Mouse (Mus musculus) hindlimb bud, embryonic 11.5 days (tissue): Measurements from ENCODE around the gene Wnt9a.

Experiments used
- DNase-seq: peaks from one replicate; pipeline ENCODE4 v3.0.0-alpha.2; 2012; ENCODE audit warnings: low read depth, low spot score; ENCODE audit errors: extremely low spot score

The Wnt9a gene

DNA sequence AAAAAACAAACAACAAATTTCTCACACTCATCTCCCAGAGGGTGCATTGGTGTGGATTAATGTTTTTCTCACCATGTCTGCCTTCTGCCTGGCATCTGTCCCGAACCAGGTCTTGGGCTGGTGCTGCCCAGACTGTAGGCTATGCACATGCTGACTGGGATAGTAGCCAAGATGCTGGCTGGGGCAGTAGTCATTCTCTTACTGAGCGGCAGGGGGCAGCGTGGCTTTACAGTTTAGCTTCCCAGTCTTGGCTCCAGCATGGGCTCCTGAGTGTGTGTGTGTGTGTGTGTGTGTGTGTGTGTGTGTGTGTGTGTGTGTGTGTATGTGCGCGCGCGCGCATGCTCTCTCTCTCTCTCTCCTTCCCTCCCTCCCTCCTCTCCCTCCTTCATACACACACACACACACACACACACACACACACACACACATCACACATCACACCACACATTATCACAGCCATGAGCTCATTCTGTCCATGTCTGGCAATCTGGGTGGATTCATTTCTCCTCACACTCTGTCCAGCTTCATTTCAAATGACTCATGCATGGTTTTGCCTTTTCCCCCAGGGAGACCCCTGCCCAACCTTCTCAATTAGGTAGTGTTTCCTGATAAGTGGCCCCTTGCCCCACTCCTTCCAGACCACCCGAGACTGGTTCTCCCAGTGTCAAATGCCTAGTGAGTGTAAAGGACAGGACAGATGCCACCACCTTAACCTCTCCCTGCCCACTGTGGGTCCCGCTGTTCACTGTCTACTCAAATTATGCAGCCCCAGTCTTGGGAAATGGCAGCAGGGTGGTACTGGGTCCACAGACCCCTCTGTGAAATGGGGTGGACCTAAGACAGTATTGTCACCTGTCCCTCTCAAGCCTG, 3.8 kb upstream of the Wnt9a start:
- no peak for DNase-seq

DNA sequence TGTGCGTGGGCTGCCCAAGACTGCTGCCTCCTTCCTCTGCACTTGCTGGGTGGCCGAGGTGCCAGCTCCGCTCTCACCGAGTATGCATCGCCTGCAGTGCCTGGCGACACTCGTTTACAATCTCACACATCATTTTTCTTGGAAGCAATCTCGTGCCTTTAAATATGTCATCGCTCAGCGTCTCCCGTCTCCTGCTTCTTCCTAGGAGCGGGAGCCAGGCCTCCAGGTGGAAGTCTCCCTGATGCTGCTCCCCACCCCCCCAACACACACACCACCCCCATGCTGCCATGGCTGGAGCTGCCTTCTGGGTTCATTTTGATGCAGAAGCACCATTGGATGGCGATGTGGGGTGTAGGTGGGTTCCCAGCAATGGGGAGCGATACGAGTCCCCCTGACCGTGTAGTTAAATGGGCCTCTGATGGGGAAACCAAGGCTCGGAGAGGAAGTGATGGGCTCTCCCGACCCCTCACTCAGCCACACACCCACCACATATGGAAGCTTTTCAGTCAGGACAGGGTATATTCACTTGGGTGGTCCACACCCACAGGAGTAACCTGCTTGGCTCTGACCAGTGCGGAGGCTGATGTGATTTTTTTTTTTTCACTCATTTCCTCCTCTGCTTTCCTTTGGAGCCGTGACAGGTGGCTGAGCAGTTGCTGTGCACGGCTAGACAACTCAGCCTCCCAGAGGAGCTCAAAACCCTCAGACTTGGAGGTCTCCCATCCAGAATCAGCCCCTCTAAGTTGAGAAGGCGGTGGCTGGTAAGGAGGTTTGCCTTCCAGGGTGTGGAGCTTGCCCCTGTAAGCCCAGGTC, 1.5 kb upstream of the Wnt9a start:
- DNase-seq, result no peak

DNA sequence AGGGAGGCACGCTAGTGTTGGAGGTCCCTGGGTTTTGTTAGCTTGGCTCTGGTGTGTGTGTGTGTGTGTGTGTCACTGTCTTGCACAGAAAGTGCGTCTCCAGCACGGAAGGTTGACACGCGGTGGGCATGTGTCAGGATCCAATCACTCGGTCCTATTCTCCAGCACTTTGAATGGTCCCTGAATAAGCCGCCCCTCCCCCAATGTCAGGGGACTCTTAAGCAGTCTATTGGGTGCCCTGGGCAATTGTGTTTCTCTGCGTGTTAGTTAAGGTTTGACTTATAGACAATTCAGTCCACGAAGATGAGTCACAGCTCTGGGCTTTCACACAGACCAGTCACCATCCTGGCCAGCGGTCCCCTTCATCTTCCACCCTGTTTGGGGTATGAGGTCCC, 910 bp upstream of the Wnt9a start:
- no peak for DNase-seq

DNA sequence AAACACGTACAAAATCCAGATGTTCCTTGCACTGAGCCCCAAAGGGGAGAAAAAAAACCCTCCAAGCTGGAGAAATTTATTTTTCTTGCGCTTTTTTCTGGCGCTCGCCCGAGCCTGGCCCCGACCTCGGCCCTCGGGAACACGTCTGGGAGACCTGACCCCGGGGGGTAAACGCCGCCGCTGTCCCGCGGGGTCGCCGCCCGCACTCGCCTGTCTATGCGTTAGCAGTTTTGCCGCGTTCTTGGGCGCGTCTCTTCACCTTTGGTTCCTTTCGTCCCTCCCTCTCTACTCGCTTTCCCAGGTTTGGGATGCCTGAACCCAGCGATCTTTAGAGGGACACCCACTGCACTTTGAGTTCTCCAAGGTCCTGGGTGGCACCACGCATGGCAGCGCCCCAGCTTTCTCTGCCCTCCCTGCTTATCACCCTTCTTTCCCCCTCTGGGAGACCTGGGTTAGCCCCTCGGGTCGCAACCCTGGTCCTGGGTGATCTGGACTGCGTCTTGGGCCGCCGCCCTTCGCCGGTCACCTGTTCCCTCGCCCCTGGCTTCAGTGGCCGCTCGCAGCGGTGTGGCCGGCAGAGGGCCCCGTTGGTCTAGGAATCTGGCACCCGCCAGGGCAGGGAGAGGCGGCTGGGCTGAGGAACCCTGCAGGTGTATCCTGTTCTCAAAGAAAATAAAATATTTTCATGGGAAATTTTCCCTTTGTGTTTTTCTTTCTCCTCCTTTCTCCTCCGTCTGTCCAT, 865 bp downstream of the Wnt9a start:
- DNase-seq, result no peak

DNA sequence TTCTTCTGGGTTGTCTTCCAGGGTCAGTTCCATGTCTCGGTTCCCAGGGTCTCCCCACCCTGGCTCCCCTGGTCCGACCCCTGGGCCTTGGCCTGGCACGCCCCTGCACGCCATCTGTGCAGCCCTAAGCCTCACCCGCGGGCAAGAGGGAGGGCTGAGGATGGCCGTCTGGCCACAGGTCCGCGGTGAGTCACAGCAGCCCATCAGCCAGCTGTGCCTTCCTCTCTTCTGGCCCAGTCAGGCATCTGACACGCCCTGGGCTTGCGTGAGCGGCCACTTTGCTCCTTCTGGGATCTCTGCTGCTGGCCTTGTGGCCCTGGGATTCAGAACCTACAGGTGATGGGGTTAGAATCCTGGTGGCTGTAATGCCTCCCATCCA, 1.4 kb downstream of the Wnt9a start:
- no peak for DNase-seq

DNA sequence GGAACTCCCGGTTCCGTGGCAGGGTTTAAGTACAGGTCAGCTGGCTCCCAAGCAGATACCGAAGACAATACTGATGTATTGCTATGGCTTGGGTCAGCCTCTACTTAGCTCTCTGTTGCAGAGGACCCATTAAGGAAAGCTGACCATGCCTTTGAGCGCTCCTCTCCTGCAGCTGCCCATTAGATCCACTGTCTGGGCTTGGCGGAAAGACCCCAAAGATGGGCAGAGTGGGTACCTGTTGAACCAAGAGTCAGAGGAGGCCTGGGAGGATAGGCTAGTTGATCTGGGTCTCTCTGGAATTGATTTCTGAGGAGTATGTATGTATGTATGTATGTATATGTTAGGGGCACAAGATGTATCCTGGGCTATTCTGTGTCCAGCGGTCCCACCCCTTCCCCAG, 1.9 kb downstream of the Wnt9a start:
- no peak for DNase-seq

DNA sequence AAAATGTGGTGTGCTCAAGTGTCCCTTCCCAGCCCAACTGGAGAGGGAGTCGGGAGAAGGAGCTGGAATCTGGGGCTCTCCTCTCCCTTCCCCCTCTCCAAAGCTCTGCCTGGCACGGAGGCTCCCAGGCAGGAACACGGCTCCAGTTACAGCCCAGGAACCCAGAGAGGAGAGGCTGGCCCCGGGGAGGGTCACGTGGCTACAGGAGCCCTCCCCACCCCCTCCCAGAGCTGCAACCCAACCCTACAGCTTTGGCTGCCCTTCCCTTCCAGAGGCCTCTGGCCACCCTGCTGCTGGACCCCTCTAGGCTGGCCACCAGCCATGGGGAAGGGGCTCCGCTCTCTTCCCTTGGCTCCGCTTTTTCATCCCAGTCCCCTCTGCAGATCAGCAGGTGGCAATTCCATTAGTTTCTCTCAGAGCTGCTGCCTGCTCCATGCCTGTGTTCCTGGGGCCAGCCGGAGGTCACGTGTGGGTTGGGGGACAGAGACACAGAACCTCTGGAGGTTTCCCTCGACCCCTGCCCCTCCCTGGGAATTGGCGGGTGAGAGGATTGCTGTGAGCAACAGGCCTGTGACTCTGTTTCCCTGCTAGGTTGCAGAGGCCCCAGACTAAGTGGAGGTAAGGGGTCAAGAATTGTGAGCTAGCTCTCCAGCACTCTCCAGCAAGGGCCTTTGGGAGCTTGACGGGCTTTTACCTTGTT, 2.5 kb downstream of the Wnt9a start:
- no peak for DNase-seq

DNA sequence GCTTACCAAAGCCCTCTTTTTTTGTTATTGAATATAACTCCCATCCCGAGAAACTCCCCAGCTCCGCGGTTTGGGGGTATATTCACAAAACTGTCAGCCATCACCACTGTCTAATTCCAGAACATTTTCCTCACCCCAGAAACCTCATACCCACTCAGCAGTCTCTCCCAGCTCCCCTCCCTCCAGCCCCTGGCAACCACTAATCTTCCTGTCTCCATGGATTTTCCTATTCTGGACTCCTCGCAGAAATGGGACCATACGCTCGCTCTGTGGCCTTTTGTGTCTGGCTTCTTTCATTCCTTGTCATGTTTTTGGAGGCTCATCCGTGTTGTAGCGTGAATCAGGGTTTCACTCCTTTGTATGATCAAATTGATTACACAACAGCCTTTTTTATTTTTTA, 3.2 kb downstream of the Wnt9a start:
- DNase-seq, result no peak

DNA sequence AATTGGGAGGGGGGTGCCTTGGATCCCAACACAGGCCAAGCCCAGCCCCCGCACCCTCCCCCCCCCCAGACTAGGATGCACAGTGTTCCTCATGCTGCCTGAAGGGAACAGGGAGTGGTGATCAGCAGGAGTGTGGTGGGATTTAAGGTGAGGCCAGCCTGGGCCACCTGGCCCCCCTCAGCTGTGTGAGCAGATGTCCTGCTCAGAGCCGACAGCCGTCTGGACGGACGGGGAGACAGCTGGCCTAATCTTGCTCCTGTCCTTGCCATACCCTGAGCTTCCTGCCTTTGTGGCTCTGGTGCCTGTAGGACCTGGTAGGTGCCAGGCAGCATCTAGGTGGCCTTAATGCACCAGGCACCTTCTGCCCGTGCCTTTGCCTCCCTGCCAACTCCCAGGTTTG, 5.3 kb downstream of the Wnt9a start:
- DNase-seq, result no peak

DNA sequence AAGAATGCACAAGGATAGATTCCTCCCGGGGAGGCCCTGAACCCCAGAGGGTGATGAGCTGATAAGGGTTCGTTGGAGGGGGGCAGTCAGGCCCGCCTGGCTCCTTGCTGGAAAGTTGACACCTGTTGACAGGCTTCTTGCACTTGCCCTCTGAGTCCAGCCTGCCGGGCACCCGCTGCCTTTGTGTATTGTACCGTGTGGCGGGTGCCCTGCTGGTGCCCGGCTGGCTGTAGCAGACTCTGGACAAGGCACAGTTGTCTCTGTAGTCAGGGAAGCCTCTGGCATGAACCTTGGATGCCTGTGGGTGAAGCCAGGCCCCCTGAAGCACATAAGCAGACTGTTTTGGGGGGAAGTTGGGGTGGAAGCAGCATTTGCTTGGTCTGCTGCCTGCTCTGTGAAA, 5.8 kb downstream of the Wnt9a start:
- no peak for DNase-seq

DNA sequence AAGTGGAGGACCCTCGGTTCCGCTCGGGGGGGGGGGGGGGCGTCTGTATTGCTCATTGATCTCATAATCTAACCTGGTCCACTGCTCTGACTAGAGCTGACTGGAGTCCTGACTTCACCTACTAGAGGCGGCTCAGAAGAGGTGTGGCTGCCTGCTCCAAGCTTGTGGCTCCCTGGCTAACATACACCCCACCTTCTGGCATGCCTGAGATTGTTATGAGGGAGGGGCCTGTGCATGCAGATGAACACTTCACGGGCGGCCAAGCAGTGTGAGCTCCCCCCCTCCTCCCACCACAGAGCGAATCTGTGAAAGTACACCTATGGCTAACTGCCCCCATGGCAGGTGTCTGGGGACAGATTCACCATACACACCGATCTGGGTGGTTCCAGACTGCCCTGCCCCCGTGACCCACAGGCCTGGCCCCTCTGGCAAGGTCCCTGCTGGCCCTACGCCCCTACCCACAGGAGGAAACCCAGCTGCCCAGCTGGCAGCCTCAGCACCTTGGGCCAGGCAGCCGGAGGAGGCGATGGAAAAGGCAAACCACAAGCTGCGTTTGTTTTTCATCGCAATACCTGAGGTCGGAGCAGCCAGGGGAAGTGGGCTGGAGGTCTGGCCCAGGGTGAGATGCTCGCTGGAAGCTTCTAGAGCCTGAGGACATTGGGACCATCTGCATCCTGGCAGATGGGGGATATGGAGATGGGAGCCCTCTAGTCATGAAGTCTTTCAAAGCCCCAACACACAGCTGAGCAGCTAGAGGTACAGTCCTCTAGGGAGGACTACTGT, 6.5 kb downstream of the Wnt9a start:
- no peak for DNase-seq

DNA sequence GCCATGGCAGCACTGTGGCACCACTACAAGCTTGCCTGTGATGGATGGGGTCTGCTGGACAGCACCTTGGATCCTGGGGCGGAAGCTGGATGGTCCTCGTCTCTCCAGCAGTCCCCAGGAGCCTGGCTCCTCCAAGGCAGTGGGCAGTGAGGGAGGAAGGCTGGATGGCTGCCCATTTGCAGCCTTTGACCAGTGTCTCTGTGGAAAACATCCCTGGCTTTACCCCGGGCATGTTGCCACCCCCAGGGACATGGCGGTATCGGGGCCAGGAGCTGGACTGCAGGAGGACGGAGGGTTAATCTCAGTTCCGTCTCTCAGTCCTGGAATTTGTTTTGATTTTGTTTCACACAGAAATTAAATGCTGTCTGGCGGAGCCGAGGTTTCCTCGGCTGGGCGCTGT, 7.2 kb downstream of the Wnt9a start:
- DNase-seq, result no peak

DNA sequence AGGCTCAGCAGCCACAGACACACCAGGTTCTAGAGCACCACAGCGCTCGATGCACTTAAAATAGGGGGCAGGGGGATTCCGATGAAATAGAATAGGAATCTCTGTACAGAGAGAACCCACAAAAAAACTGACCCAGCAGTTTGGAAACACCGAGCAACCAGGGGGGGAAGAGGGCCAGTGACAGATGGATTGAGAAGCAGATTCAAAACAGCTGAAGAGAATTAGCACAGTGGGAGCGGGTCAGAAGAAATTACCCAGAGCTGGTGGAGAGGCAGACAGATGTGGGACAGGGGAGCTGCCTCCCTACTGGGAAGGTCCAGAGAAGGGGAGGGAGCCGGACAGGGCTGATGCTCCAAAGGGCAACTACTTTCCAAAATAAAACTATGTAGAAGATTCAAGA, 9.8 kb downstream of the Wnt9a start:
- no peak for DNase-seq

DNA sequence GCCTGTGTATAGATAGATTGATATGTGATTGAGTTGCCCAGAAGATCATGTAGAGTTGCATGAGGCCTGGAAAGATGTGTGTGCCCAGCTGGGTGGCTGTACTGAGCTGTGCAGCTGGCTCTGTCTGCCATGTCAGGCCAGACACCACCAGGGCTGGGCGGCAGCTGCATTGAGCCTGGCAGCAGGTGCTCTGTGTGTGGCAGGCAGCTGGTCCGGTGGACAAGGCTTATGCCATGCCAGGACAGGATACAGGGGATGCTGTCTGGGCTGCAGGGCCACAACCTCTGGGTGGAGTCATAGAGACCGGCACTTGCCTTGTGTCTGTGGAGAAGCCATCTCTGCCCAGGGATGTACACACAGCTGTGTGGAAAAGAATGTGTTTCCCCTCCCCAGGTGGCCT, 16.3 kb downstream of the Wnt9a start:
- DNase-seq, result no peak

DNA sequence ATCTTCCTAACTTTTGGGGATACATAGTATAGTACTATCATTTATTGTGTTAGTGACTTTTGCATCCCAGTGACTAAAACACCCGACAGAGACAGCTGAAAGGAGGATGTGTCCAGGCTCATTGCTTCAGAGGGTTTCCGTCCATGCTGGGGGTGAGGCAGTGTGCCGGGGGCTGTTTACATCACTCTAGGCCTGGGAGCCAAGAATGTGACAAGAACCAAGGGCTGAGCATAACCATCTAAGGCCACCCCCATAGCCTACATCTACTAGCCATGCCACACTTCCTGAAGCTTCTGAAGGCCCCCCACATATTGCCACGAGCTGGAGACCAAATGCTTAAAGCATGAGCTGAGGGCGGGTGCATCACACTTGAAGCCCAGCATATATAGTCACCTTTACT, 18.0 kb downstream of the Wnt9a start:
- no peak for DNase-seq

DNA sequence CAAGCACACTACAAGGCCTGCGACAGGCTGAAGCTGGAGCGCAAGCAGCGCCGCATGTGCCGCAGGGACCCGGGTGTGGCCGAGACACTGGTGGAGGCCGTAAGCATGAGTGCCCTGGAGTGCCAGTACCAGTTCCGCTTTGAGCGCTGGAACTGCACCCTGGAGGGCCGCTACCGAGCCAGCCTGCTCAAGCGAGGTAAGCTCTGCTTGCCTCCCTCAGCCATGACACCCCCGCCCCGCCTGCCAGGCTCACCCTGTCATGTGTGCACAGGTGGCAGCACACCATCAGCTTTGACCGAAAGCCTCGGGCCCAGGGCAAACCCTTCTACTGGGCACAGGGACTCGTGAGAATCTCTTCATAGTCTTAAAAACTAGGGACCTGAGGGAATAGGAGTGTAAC, 20.9 kb downstream of the Wnt9a start:
- DNase-seq, result no peak

DNA sequence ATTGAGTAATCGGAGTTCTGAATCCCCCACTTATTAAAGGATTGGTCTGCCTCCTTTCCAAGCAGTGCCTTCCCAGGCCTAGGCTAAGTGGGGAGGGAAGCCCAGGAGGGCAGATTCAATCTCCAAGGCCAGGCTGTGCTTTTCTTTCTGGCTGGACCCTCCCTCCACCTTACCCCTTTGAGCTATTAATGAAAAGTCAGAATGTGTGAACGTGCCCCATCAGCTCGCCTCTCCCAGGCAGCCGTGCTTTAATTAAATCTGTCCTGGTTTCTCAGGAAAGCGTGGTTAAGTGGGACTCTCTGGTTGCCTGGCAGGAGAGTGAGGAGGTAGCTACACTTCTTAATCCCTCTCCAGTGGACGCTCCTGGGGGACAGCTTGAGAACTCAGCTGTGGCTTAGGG, 22.9 kb downstream of the Wnt9a start:
- no peak for DNase-seq

DNA sequence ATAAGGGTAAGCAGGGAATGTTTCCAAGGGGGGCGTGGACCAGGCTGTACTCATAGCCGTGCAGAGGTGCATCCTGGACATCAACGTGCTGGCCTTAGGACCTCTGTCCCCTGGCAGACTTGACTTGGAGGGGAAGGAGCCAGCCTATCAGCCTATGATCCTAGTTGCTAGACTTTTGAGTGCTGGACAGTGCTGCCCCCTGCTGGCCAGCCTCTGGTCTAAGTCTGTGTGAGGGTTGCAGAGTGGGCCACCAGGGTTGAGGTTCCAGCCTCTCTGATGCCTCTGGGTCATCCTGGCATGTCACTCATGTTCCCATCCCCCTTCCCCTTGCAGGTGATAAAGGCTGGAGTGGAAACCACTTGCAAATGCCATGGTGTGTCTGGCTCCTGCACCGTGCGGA, 23.8 kb downstream of the Wnt9a start:
- DNase-seq, result no peak

DNA sequence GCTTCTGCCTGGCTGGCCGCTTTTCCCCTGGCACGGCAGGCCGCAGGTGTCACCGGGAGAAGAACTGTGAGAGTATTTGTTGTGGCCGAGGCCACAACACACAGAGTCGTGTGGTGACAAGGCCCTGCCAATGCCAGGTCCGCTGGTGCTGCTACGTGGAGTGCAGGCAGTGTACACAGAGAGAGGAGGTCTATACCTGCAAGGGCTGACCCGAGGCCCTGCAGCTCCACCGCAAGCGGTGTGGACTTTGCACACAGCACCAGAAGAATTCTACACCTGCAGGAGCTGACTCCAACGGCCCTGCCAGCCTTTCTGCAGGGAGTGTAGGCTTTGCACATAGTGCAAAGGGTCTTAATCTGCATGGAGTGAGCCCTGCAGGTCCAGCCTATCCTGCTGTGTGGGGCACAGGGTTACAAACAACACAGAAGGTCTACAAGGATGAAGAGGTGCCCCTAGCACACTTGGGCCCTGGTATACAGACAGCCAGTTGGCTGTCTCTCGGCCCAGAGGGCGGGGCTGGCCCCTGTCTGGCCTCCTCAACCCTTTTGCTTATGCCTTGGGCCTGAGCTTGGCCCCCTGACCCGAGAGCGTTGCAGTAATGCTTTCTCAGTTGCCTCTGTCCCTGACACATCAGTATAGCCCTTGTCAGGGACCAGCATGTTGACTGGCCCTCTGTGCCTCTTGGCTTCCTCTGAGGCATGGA, 24.6 kb downstream of the Wnt9a start:
- no peak for DNase-seq

DNA sequence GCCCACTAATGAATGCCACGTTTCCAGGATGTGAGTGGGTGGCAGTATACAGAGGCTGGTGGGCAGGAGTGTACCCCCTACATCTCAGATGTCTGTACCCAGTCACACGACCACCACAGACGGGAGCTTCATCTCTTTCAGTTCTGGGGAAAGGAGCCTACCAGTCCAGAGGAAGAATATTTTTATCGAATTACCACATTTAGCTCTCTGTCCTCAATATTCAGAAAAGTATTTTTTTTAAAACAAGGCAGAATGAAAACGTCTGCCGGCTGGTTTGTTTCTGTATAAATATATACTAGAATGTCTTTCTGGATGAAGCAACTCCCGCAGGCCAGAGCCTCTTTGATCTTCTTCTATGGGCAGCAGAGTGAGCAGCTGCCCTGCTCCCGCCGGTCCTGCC, 26.2 kb downstream of the Wnt9a start:
- no peak for DNase-seq
